Mouse (Mus musculus): ENCODE results near the gene Spryd4. TPM values are rescaled to one million over a fixed set of nuclear protein-coding genes. Genes with fewer than 3 reads are reported as not detected.
"Not testable (repeated sequence)": the region's sequence is repeated elsewhere in the genome, so short reads cannot be mapped to it uniquely, and the experiment has no call there.

The Spryd4 gene
- polyA plus RNA-seq, 2 experiments from 2014 or later, result 12.2 to 19.6 TPM

GRCm38 (mm10) chr10:128185277-128185940 lies 26.2 kb downstream of the Spryd4 start:
- ATAC-seq, result no peak

DNA sequence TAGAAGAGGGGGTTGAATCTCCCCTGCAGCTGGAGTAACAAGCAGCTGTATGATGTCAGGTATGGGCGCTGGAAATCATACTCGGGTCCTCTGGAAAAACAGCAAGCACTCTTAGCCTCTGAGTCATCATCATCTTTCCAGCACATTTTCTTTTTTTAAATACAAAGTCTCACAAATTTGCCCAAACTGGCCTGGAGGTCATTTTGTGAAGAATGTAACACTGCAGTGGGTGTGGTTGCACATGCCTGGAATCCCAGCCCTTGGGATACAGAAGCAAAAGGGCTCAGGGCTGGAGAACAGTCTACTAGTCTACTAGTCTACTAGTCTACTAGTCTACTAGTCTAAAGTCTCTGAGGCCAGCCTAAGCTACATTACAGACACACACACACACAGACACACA lies 27.3 kb downstream of the Spryd4 start:
- ATAC-seq, result no peak

GRCm38 (mm10) chr10:128179989-128180388 lies 31.6 kb downstream of the Spryd4 start, which contains the start of gene Rbms2:
Gene Rbms2, minus strand, starts transcription at chr10:128180297.
- no peak for ATAC-seq

- no peak for ATAC-seq
Measured at GRCm38 (mm10) chr10:128177316-128177715, 34.3 kb downstream of the Spryd4 start.

- peak; percentile 99 for ATAC-seq
Measured at GRCm38 (mm10) chr10:128175996-128176755, 35.4 kb downstream of the Spryd4 start.

DNA sequence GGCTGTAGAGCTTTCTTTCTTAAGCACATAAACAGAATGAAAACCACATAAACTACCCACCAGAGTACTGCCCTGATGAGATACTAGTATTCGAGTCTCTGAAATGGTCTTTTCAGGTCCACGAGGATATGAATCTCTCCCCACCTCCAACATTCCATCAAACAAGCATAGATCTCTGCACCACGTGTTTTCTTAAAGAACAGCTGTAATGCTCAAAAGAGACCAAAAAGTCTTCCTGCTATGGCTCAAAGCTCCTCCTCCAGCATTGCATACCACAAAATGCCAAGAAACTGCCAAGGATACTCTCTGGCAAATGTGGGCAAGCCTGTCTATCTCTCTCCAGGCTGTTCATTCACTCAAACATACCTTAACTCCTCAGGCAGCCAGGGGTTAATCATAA lies 36.3 kb downstream of the Spryd4 start:
- ATAC-seq, result no peak

- not testable (repeated sequence) for ATAC-seq
Measured at GRCm38 (mm10) chr10:128171348-128171747, 40.3 kb downstream of the Spryd4 start.

- no peak for ATAC-seq
Measured at GRCm38 (mm10) chr10:128167091-128167490, 44.5 kb downstream of the Spryd4 start.

DNA sequence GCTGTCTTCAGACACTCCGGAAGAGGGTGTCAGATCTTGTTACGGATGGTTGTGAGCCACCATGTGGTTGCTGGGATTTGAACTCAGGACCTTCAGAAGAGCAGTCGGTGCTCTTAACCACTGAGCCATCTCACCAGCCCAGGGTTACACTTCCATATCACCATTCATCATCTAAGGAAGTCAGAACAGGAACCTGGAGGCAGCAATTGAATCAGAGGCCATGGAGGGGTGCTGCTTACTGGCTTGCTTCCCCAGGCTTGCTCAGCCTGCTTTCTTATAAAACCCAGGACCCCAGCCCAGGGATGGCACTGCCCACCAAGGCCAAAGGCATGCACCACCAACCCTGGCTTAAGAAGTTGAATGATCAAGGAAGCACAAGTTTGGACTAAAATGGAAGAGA lies 45.9 kb downstream of the Spryd4 start:
- not testable (repeated sequence) for ATAC-seq

Other genes with a start within 250 kb of the Spryd4 start
- not detected for gene Hsd17b6, start 204.2 kb downstream of the Spryd4 start, polyA plus RNA-seq (2017; shearing (Covaris generic))
- 10 to 100 TPM; 18.9 to 20.2 TPM for gene Prim1, start 196.6 kb downstream of the Spryd4 start, polyA plus RNA-seq (2017; shearing (Covaris generic))
- gene Naca, start 176.2 kb downstream of the Spryd4 start, polyA plus RNA-seq (2017; shearing (Covaris generic)), result 100 to 1,000 TPM; 957 to 1,000 TPM
- 100 to 1,000 TPM; 234 to 353 TPM for gene Ptges3, start 152.9 kb downstream of the Spryd4 start, polyA plus RNA-seq (2017; shearing (Covaris generic))
- gene Atp5b, start 128.5 kb downstream of the Spryd4 start, polyA plus RNA-seq (2017; shearing (Covaris generic)), result 100 to 1,000 TPM; 455 to 512 TPM
- gene Baz2a, start 120.2 kb downstream of the Spryd4 start, polyA plus RNA-seq (2017; shearing (Covaris generic)), result 10 to 100 TPM; 50.9 to 75.4 TPM
- gene Rbms2, start 31.5 kb downstream of the Spryd4 start, polyA plus RNA-seq (2017; shearing (Covaris generic)), result 10 to 100 TPM; 24.9 to 31.7 TPM
- under 1 TPM in 1 of 2 experiments, not detected in 1; 0.32 TPM for gene Gls2, start 17.4 kb downstream of the Spryd4 start, polyA plus RNA-seq (2017; shearing (Covaris generic))
- not detected for gene Mip, start 14.0 kb upstream of the Spryd4 start, polyA plus RNA-seq (2017; shearing (Covaris generic))
- 10 to 100 TPM; 28.0 to 42.5 TPM for gene Timeless, start 20.3 kb upstream of the Spryd4 start, polyA plus RNA-seq (2017; shearing (Covaris generic))
- not detected for gene Apon, start 42.3 kb upstream of the Spryd4 start, polyA plus RNA-seq (2017; shearing (Covaris generic))
- gene Apof, start 56.9 kb upstream of the Spryd4 start, polyA plus RNA-seq (2017; shearing (Covaris generic)), result not detected
- 10 to 100 TPM; 58.1 to 92.7 TPM for gene Stat2, start 58.8 kb upstream of the Spryd4 start, polyA plus RNA-seq (2017; shearing (Covaris generic))
- gene Il23a, start 86.9 kb upstream of the Spryd4 start, polyA plus RNA-seq (2017; shearing (Covaris generic)), result not detected
- gene Pan2, start 91.5 kb upstream of the Spryd4 start, polyA plus RNA-seq (2017; shearing (Covaris generic)), result 10 to 100 TPM; 24.4 to 48.3 TPM
- gene Cnpy2, start 110.7 kb upstream of the Spryd4 start, polyA plus RNA-seq (2017; shearing (Covaris generic)), result 100 to 1,000 TPM; 116 to 120 TPM
- gene Cs, start 125.9 kb upstream of the Spryd4 start, polyA plus RNA-seq (2017; shearing (Covaris generic)), result 100 to 1,000 TPM; 124 to 182 TPM
- 10 to 100 TPM; 14.5 to 15.7 TPM for gene Coq10a, start 157.2 kb upstream of the Spryd4 start, polyA plus RNA-seq (2017; shearing (Covaris generic))
- 1 to 10 TPM; 2.3 to 3.3 TPM for gene Ankrd52, start 165.3 kb upstream of the Spryd4 start, polyA plus RNA-seq (2017; shearing (Covaris generic))
- gene Slc39a5, start 189.4 kb upstream of the Spryd4 start, polyA plus RNA-seq (2017; shearing (Covaris generic)), result not detected
- 10 to 100 TPM; 63.3 to 77.5 TPM for gene Nabp2, start 199.7 kb upstream of the Spryd4 start, polyA plus RNA-seq (2017; shearing (Covaris generic))
- 10 to 100 TPM; 28.7 to 51.8 TPM for gene Rnf41, start 199.8 kb upstream of the Spryd4 start, polyA plus RNA-seq (2017; shearing (Covaris generic))
- gene Smarcc2, start 247.4 kb upstream of the Spryd4 start, polyA plus RNA-seq (2017; shearing (Covaris generic)), result 10 to 100 TPM; 45.7 to 62.7 TPM